Comparison of ENCODE assay signal across 24 mouse cellular contexts in genomic region chr5:123696244-123696643, GRCm38 (mm10). TPM values are rescaled to one million over a fixed set of nuclear protein-coding genes. Genes with fewer than 3 reads are reported as not detected.
DNase-seq lines count a peak whose midpoint lies in the region; ATAC-seq and TF ChIP-seq lines count a peak whose summit lies in the region.
"Had no signal": no experiment of that assay in that cellular context is flagged by ENCODE, and none has a peak within 500 bp of the region (broad histone marks: within the 10 kb centered on the region; RNA-seq: fewer than 3 reads in every experiment).

No protein-coding gene starts in this region.

- peaks cover 26% of the 10 kb centered on the region for H3K36me3 ChIP-seq in embryonic facial prominence, embryonic 15.5 days
- peaks cover 44% of the 10 kb centered on the region for H3K36me3 ChIP-seq in embryonic facial prominence, embryonic 10.5 days (replicated peaks)
- peaks cover 4% of the 10 kb centered on the region; the same call in 1 of the 2 replicates for H3K36me3 ChIP-seq in stomach, postnatal 0 days (ENCODE audit: control insufficient read depth, insufficient read depth, low read length)
- H3K36me3 ChIP-seq in kidney, embryonic 14.5 days (ENCODE audit: control insufficient read depth, insufficient read depth, low read length), result peaks cover 28% of the 10 kb centered on the region

- TF ChIP-seq EP300 in stomach, postnatal 0 days (optimal IDR thresholded peaks at IDR 0.05), result no peak

- H3K4me3 ChIP-seq in embryonic facial prominence, embryonic 15.5 days (replicated peaks), result no peak overlapping the region
- H3K4me3 ChIP-seq in embryonic facial prominence, embryonic 10.5 days, result no peak overlapping the region
- H3K4me3 ChIP-seq in stomach, postnatal 0 days (ENCODE audit: low read depth, low read length), result no peak overlapping the region
- no peak overlapping the region for H3K4me3 ChIP-seq in kidney, embryonic 14.5 days (ENCODE audit: low read length)
- H3K4me3 ChIP-seq: embryonic facial prominence, embryonic 12.5 days; forebrain, embryonic 13.5 days; heart, embryonic 10.5 days; hindbrain, embryonic 13.5 days had no signal

- DNase-seq in embryonic facial prominence, embryonic 10.5 days (ENCODE audit: low spot score), result no peak
- DNase-seq in NIH3T3 (ENCODE audit: low read depth), result peak; percentile 71
- peak; percentile 91 for DNase-seq in fibroblast of lung, adult 2 months (ENCODE audit: low read depth)
- DNase-seq in stomach, postnatal 0 days (ENCODE audit: low spot score), result no peak
- no peak for DNase-seq in ovary, postnatal 10 days (ENCODE audit: low spot score)
- DNase-seq in cerebellum, adult 18-20 months, result no peak
- DNase-seq: cerebellum, adult 11-12 months; cerebellum, postnatal 10 days; embryo, embryonic 11 days; forebrain, postnatal 0 days; gastrocnemius, postnatal 36 days; heart, adult 11 months; heart, postnatal 10 days; heart, postnatal 4 days; kidney, adult 11 months; kidney, adult 9 months had no signal

- 88% methylated on average over 7 of the region's 7 CpGs for WGBS in embryonic facial prominence, embryonic 15.5 days
- 95% methylated on average over 7 of the region's 7 CpGs for WGBS in embryonic facial prominence, embryonic 10.5 days
- 68% methylated on average over 7 of the region's 7 CpGs for WGBS in stomach, postnatal 0 days
- WGBS in kidney, embryonic 14.5 days, result 91% methylated on average over 7 of the region's 7 CpGs

- H3K27ac ChIP-seq in embryonic facial prominence, embryonic 15.5 days (replicated peaks), result 0 out of 2 replicates have a peak overlapping the region, but pooled peaks have one; percentile 39
- H3K27ac ChIP-seq in embryonic facial prominence, embryonic 10.5 days (replicated peaks), result no peak overlapping the region
- H3K27ac ChIP-seq in stomach, postnatal 0 days (replicated peaks), result peak overlapping the region; percentile 79
- H3K27ac ChIP-seq in kidney, embryonic 14.5 days (ENCODE audit: low read depth, low read length), result no peak overlapping the region
- H3K27ac ChIP-seq: embryonic facial prominence, embryonic 12.5 days; forebrain, embryonic 13.5 days; heart, embryonic 10.5 days; hindbrain, embryonic 13.5 days; hindbrain, postnatal 0 days had no signal

- TF ChIP-seq CTCF in stomach, postnatal 0 days (IDR thresholded peaks at IDR 0.05; ENCODE audit: low read depth), result no peak

- no peaks in the 10 kb centered on the region for H3K27me3 ChIP-seq in embryonic facial prominence, embryonic 15.5 days
- no peaks in the 10 kb centered on the region for H3K27me3 ChIP-seq in embryonic facial prominence, embryonic 10.5 days (replicated peaks; ENCODE audit: low read depth, poor library complexity, severe bottlenecking)
- no peaks in the 10 kb centered on the region for H3K27me3 ChIP-seq in stomach, postnatal 0 days (ENCODE audit: control insufficient read depth, insufficient read depth, low read length)
- H3K27me3 ChIP-seq in kidney, embryonic 14.5 days (ENCODE audit: control insufficient read depth, insufficient read depth, low read length), result no peaks in the 10 kb centered on the region
- H3K27me3 ChIP-seq: CH12.LX; embryonic facial prominence, embryonic 12.5 days; forebrain, embryonic 13.5 days; hindbrain, embryonic 13.5 days had no signal

- ATAC-seq in embryonic facial prominence, embryonic 15.5 days (ENCODE audit: insufficient number of reproducible peaks, low FRiP score, low TSS enrichment, low read depth), result no peak
- no peak for ATAC-seq in stomach, postnatal 0 days (ENCODE audit: low FRiP score, low TSS enrichment)
- no peak for ATAC-seq in kidney, embryonic 14.5 days (ENCODE audit: low FRiP score, low TSS enrichment)
- ATAC-seq: forebrain, embryonic 13.5 days; forebrain, postnatal 0 days; hindbrain, postnatal 0 days had no signal

- no peak overlapping the region for H3K9ac ChIP-seq in embryonic facial prominence, embryonic 15.5 days
- H3K9ac ChIP-seq in stomach, postnatal 0 days (ENCODE audit: low read length), result no peak overlapping the region
- no peak overlapping the region for H3K9ac ChIP-seq in kidney, embryonic 14.5 days (ENCODE audit: low read depth, low read length)
- H3K9ac ChIP-seq: embryonic facial prominence, embryonic 12.5 days; forebrain, embryonic 13.5 days; forebrain, postnatal 0 days; hindbrain, embryonic 13.5 days had no signal

- H3K9me3 ChIP-seq in embryonic facial prominence, embryonic 15.5 days (replicated peaks), result no peaks in the 10 kb centered on the region
- H3K9me3 ChIP-seq in embryonic facial prominence, embryonic 10.5 days, result no peaks in the 10 kb centered on the region
- no peaks in the 10 kb centered on the region for H3K9me3 ChIP-seq in stomach, postnatal 0 days (ENCODE audit: control insufficient read depth, low read length)
- H3K9me3 ChIP-seq in kidney, embryonic 14.5 days (ENCODE audit: control insufficient read depth, low read length), result no peaks in the 10 kb centered on the region
- H3K9me3 ChIP-seq: embryonic facial prominence, embryonic 12.5 days; forebrain, embryonic 13.5 days; heart, embryonic 10.5 days; hindbrain, embryonic 13.5 days had no signal

- no peaks in the 10 kb centered on the region for H3K4me1 ChIP-seq in embryonic facial prominence, embryonic 15.5 days
- H3K4me1 ChIP-seq in embryonic facial prominence, embryonic 10.5 days, result no peaks in the 10 kb centered on the region
- H3K4me1 ChIP-seq in stomach, postnatal 0 days (replicated peaks; ENCODE audit: control insufficient read depth, insufficient read depth), result 0 out of 2 replicates have a peak, but pooled peaks cover 5% of the 10 kb centered on the region
- H3K4me1 ChIP-seq in kidney, embryonic 14.5 days (ENCODE audit: control insufficient read depth, insufficient read depth, low read length), result 0 out of 2 replicates have a peak, but pooled peaks cover 3% of the 10 kb centered on the region
- H3K4me1 ChIP-seq: forebrain, embryonic 13.5 days; heart, embryonic 10.5 days; hindbrain, embryonic 13.5 days had no signal

- no peak overlapping the region for H3K4me2 ChIP-seq in embryonic facial prominence, embryonic 15.5 days (replicated peaks)
- H3K4me2 ChIP-seq in stomach, postnatal 0 days (replicated peaks; ENCODE audit: low read depth), result no peak overlapping the region
- H3K4me2 ChIP-seq in kidney, embryonic 14.5 days (replicated peaks; ENCODE audit: low read depth, low read length), result no peak overlapping the region
- H3K4me2 ChIP-seq: embryonic facial prominence, embryonic 12.5 days; forebrain, embryonic 13.5 days; hindbrain, embryonic 13.5 days had no signal

RNA-seq across cellular contexts. Expression of gene Clip1, which starts 11.8 kb away (rescaled TPM):
- 43.0 and 44.7 TPM in 2 replicates for polyA plus RNA-seq in embryonic facial prominence, embryonic 15.5 days (2015; fragmentation: Nextera tagmentation; extraction: Ambion mirVana)
- polyA plus RNA-seq in embryonic facial prominence, embryonic 10.5 days (2016; fragmentation: Nextera tagmentation; extraction: Ambion mirVana), result 52.9 and 54.0 TPM in 2 replicates
- 36.1 and 41.4 TPM in 2 replicates for polyA plus RNA-seq in stomach, postnatal 0 days (2015; fragmentation: Nextera tagmentation; extraction: Ambion mirVana)
- 20.7 and 32.6 TPM in 2 replicates for polyA plus RNA-seq in kidney, embryonic 14.5 days (2014; fragmentation: Nextera tagmentation; extraction: Ambion mirVana)

RNA-seq across cellular contexts. Expression of gene Zcchc8, which starts 24.7 kb away (rescaled TPM):
- 66.6 and 73.6 TPM in 2 replicates for polyA plus RNA-seq in embryonic facial prominence, embryonic 15.5 days (2015; fragmentation: Nextera tagmentation; extraction: Ambion mirVana)
- 86.3 and 93.8 TPM in 2 replicates for polyA plus RNA-seq in embryonic facial prominence, embryonic 10.5 days (2016; fragmentation: Nextera tagmentation; extraction: Ambion mirVana)
- polyA plus RNA-seq in stomach, postnatal 0 days (2015; fragmentation: Nextera tagmentation; extraction: Ambion mirVana), result 26.1 and 27.3 TPM in 2 replicates
- polyA plus RNA-seq in kidney, embryonic 14.5 days (2014; fragmentation: Nextera tagmentation; extraction: Ambion mirVana), result 75.3 and 101 TPM in 2 replicates

RNA-seq across cellular contexts. Expression of gene Rsrc2, which starts 53.0 kb away (rescaled TPM):
- polyA plus RNA-seq in embryonic facial prominence, embryonic 15.5 days (2015; fragmentation: Nextera tagmentation; extraction: Ambion mirVana), result 111 and 113 TPM in 2 replicates
- 142 and 144 TPM in 2 replicates for polyA plus RNA-seq in embryonic facial prominence, embryonic 10.5 days (2016; fragmentation: Nextera tagmentation; extraction: Ambion mirVana)
- 59.5 and 67.8 TPM in 2 replicates for polyA plus RNA-seq in stomach, postnatal 0 days (2015; fragmentation: Nextera tagmentation; extraction: Ambion mirVana)
- polyA plus RNA-seq in kidney, embryonic 14.5 days (2014; fragmentation: Nextera tagmentation; extraction: Ambion mirVana), result 128 and 153 TPM in 2 replicates

RNA-seq across cellular contexts. Expression of gene Kntc1, which starts 53.3 kb away (rescaled TPM):
- polyA plus RNA-seq in embryonic facial prominence, embryonic 15.5 days (2015; fragmentation: Nextera tagmentation; extraction: Ambion mirVana), result 19.8 and 19.9 TPM in 2 replicates
- 45.3 and 46.4 TPM in 2 replicates for polyA plus RNA-seq in embryonic facial prominence, embryonic 10.5 days (2016; fragmentation: Nextera tagmentation; extraction: Ambion mirVana)
- polyA plus RNA-seq in stomach, postnatal 0 days (2015; fragmentation: Nextera tagmentation; extraction: Ambion mirVana), result 3.9 and 4.9 TPM in 2 replicates
- polyA plus RNA-seq in kidney, embryonic 14.5 days (2014; fragmentation: Nextera tagmentation; extraction: Ambion mirVana), result 33.7 and 35.9 TPM in 2 replicates

Comparison
In these comparisons a context has a peak if more than half of its experiments do, and no peak if none do; other contexts are left out.
1. H3K27ac ChIP-seq: peak in embryonic facial prominence, embryonic 15.5 days (single experiment) and stomach, postnatal 0 days (single experiment); none in embryonic facial prominence, embryonic 10.5 days (single experiment) and kidney, embryonic 14.5 days (single experiment).
2. DNase-seq: peak in NIH3T3 (single experiment) and fibroblast of lung, adult 2 months (single experiment); none in embryonic facial prominence, embryonic 10.5 days (single experiment), stomach, postnatal 0 days (single experiment), ovary, postnatal 10 days (single experiment) and cerebellum, adult 18-20 months (0 of 2).